Mouse (Mus musculus) embryo, embryonic 10.5 days (tissue): ENCODE data around the gene Hnmt.
"Not testable (repeated sequence)": the region's sequence is repeated elsewhere in the genome, so short reads cannot be mapped to it uniquely, and the experiment has no call there.

ENCODE experiments used
- DNase-seq: peaks from one replicate; pipeline ENCODE4 v3.0.0-alpha.2; 2015; ENCODE audit warnings: low spot score

Hnmt gene

DNA sequence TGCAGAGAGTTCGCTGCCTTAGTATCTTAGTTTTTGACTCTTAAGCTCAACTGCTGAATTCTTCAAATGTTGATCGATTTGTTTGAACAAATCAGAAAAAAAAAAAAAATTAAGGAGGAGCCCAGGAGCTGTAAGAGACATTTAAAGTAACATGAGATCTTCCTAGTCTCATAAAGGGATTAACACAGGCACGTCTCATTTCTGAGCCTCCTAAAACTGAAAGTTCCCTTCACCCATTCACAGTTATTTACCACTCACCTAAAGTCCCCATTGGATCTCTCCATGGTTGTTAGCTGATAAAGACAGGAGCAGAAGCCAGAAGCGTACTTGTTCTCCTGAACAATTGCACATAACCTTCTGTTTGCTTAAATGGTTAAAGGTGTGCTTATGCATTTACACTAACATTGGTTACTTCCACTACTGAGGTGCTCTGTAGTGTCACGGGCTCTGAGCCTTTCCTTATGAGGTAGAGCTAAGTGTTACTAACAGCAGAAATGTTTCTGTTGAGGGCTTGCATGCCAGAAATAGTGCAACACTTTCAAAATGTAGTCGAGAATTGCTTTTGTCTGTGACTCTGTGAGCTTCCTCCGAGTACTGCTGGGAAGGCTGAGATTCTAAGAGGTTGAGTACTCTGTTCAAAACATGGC is at the start of gene Hnmt:
Hnmt (minus strand) TSS at position 51 of the 647 bp plus-strand sequence.
- peak; percentile 5 for DNase-seq

GRCm38 (mm10) chr2:24096495-24096894 is 47.3 kb upstream of the Hnmt start, which contains the start of gene Tbpl2:
Gene Tbpl2 (minus strand): TSS chr2:24096595.
- no peak for DNase-seq

GRCm38 (mm10) chr2:24090921-24091320 is 41.7 kb upstream of the Hnmt start:
- no peak for DNase-seq

DNA sequence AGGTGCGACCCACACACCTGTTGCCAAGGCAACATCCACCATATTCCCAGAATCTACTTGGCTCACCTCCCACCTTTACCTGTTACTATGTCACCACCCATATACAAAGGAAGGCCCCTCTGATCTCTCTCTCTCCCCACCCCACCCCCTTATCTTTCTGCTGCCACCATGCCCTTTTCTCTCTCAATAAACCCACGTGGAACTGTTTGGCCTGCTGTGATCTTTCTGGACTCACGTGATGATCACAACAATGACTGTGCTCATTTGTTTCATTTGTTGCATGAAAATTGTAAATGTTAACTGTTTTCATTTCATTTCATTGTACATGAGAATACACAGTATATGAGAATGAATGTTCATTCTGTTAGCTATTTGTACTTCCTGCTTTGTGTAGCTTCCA is 1.3 kb upstream of the Hnmt start:
- DNase-seq = no peak

GRCm38 (mm10) chr2:24048480-24049097 is 605 bp downstream of the Hnmt start:
- peak; percentile 55 for DNase-seq

DNA sequence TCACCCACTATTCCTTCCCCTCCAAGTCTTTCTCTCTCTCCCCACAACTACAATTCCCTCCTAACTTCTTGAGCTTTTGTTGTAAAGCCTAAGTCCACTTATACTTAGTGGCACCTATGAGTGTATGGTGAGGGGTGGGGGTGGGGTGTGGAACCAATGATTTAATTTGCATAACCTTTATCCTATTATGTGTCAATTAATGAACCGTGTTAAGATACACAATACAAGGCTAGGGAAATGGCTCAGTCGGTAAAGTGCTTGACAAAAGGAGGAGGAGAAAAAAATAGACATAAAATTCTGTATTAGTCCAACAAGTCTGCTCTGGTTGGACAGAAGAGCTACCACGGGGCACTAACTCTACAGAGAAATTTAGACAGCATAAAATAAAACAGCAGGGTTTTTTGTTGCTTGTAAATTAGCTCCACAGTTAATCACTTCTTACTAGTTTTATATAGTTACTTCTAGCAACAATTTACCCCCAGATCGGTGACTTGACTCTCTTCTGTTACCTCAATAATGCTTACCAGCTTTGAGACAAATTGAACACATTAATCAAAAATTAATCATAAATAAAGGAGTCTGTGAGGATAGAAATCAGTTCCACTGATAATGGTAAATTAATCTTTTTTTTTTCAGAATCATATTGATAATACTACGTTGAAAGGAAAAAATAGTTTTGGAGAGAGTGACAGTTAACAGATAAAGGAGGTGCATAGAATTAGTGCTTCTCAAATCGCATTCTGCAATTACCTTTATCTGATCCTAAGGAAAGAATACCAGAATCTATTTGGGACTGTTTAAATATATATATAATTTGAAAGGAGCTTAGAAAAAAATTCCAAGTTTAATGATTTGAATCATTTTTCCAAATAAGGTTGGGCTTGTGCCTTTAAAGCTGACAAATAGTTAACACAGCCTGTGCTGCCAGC is 1.4 kb downstream of the Hnmt start:
- DNase-seq = peak; percentile 39

- no peak for DNase-seq
Observed at GRCm38 (mm10) chr2:24042901-24043300, 6.3 kb downstream of the Hnmt start.

GRCm38 (mm10) chr2:24040531-24040930 is 8.7 kb downstream of the Hnmt start:
- DNase-seq = no peak

DNA sequence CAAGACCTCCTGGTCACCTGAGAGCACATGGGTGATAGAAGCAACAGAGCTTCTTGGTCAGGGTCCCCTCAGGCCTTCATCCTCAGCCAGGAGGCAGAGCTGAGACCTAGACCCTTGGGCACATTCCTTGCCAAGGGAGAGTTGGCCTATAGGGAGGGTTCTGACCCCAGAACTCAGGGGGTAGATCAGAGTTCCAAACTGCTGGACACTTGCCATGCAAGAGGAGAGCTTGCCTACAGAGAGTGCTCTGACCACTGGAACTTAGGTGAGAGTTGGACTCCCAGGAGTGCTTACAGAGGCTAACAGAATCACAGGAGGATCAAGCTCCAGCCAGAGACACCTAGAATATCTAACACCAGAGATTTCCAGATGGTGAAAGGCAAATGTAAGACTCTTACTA is 29.8 kb downstream of the Hnmt start:
- DNase-seq = not testable (repeated sequence)

GRCm38 (mm10) chr2:24018966-24019365 is 30.2 kb downstream of the Hnmt start:
- DNase-seq = no peak

DNA sequence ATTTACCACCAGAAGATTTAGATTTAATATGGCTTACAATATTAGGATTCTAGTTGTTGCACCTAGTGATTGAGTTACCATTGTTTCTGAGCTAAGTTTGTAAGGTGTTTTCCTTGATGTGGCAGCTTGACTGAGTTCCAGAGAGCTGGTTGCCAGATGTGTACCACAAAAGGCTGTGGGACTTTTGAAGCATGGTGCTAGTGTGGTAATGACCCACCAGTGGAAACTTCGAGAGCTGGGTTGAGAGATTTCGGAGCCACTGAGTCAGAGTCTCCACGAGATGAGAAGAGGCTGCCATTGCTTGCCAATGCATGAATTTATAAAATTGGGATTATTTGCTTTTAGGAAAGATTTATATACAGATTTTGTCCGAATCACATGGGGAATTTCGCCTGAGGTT is 34.2 kb downstream of the Hnmt start:
- DNase-seq = no peak

DNA sequence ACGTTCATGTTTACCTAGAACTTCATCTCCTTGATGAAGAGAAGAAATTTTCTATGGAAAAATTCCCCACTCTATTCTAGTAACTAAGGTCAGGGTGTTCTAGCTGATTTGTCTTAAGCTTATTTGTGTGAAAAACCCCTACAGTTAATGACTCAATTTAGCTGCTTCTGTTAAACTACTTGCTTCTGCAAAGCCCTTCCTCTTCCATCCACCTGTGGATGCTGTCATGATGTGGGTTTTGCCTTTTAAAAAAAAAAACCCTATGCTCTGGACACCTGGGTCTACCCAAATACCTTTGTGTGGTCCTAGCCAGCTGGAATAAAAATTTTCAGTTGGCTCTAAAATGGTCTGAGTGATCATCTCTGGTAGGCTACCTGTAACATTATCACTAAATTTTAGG is 49.9 kb downstream of the Hnmt start:
- DNase-seq = no peak

GRCm38 (mm10) chr2:23998836-23999235 is 50.4 kb downstream of the Hnmt start:
- no peak for DNase-seq

GRCm38 (mm10) chr2:23996830-23997229 is 52.4 kb downstream of the Hnmt start:
- DNase-seq = no peak

GRCm38 (mm10) chr2:23990034-23990573 is 59.1 kb downstream of the Hnmt start:
- DNase-seq = not testable (repeated sequence)

- no peak for DNase-seq
Observed at GRCm38 (mm10) chr2:23987283-23987682, 61.9 kb downstream of the Hnmt start.

GRCm38 (mm10) chr2:23983343-23983742 is 65.9 kb downstream of the Hnmt start:
- DNase-seq = no peak

- no peak for DNase-seq
Observed at GRCm38 (mm10) chr2:23982860-23983259, 66.3 kb downstream of the Hnmt start.

GRCm38 (mm10) chr2:23960659-23961274 is 88.4 kb downstream of the Hnmt start:
- not testable (repeated sequence) for DNase-seq
